Mouse (Mus musculus) embryonic facial prominence, embryonic 14.5 days (tissue): ENCODE measurements around the gene Wnt6. TPM values are rescaled to one million over a fixed set of nuclear protein-coding genes. Genes with fewer than 3 reads are reported as not detected.

ENCODE experiments used
- ATAC-seq: fragments of 200-750 bp; cut with Nextera tagmentation; 2 replicates; pipeline ENCODE4 v1.8.0; 2017; ENCODE audit warnings: low read depth, moderate number of reproducible peaks, moderate TSS enrichment
- DNase-seq: peaks from one replicate; pipeline ENCODE4 v3.0.0-alpha.2; 2015; ENCODE audit warnings: low spot score
- H3K27ac ChIP-seq: fragments of 300-500 bp; sonication (generic); replicated peaks from 2 replicates; pipeline ENCODE4 v1.5.1; 2014; ENCODE audit warnings: low read depth, mild to moderate bottlenecking, low read length, moderate library complexity
- H3K27me3 ChIP-seq: fragments of 300-500 bp; sonication (generic); replicated peaks from 2 replicates; pipeline ENCODE4 v1.6.1; 2014; ENCODE audit warnings: low read length; ENCODE audit not compliant: control insufficient read depth, insufficient read depth
- H3K36me3 ChIP-seq: fragments of 300-500 bp; sonication (generic); 2 replicates; pipeline ENCODE4 v1.6.1; 2014; ENCODE audit warnings: low read length, mixed read lengths; ENCODE audit not compliant: control insufficient read depth, insufficient read depth
- H3K4me1 ChIP-seq: fragments of 300-500 bp; sonication (generic); 2 replicates; pipeline ENCODE4 v1.6.1; 2014; ENCODE audit warnings: antibody characterized with exemption, low read length; ENCODE audit not compliant: control insufficient read depth, insufficient read depth
- H3K4me2 ChIP-seq: fragments of 300-500 bp; sonication (generic); 2 replicates; pipeline ENCODE4 v1.6.1; 2014; ENCODE audit warnings: low read depth, mild to moderate bottlenecking, low read length, moderate library complexity, mixed read lengths
- H3K4me3 ChIP-seq: fragments of 300-500 bp; sonication (generic); 2 replicates; pipeline ENCODE4 v1.5.1; 2014; ENCODE audit warnings: low read depth, mild to moderate bottlenecking, low read length
- H3K9ac ChIP-seq: fragments of 300-500 bp; sonication (generic); 2 replicates; pipeline ENCODE4 v1.6.1; 2014; ENCODE audit warnings: low read depth, mild to moderate bottlenecking, low read length, moderate library complexity, mixed read lengths
- H3K9me3 ChIP-seq: fragments of 300-500 bp; sonication (generic); 2 replicates; pipeline ENCODE4 v1.6.1; 2016; ENCODE audit warnings: low read length; ENCODE audit not compliant: control insufficient read depth
- WGBS: fragments of 180-500 bp; shearing (Covaris S2); extraction: QIAGEN DNeasy Blood & Tissue Kit; methylation state at CpG from one replicate; pipeline ENCODE4 v1.1.7; 2014; 5-methylcytosine and 5-hydroxymethylcytosine counted together
- polyA plus RNA-seq: library from polyadenylated mRNA; unstranded; fragments of >200 nt; fragmentation: Nextera tagmentation; extraction: Ambion mirVana; gene quantifications from 2 replicates; pipeline ENCODE4 v1.2.1, GENCODE M21; 2014

Gene Wnt6
- polyA plus RNA-seq, 1 experiment from 2014 or later = 16.1 TPM

- Histone ChIP-seq H3K4me3 (peak within 1 kb of the TSS; percentile 28), H3K9me3 (no peaks in the 10 kb centered on the region), H3K4me2 (peak within 1 kb of the TSS; percentile 52), H3K27ac (no peak within 1 kb of the TSS), H3K9ac (peak within 1 kb of the TSS; percentile 42; the same call in 1 of the 2 replicates), H3K4me1 (peaks cover 10% of the 10 kb centered on the region), H3K27me3 (no peaks in the 10 kb centered on the region), H3K36me3 (no peaks in the 10 kb centered on the region)
- WGBS = 9% methylated on average over 30 of the region's 30 CpGs
- ATAC-seq (peak; percentile 88), DNase-seq (peak; percentile 78)
Observed at GRCm38 (mm10) chr1:74748643-74749271, 22.9 kb upstream of the Wnt6 start, which contains the start of gene Prkag3. Prkag3 (minus strand) TSS chr1:74749221.

DNA sequence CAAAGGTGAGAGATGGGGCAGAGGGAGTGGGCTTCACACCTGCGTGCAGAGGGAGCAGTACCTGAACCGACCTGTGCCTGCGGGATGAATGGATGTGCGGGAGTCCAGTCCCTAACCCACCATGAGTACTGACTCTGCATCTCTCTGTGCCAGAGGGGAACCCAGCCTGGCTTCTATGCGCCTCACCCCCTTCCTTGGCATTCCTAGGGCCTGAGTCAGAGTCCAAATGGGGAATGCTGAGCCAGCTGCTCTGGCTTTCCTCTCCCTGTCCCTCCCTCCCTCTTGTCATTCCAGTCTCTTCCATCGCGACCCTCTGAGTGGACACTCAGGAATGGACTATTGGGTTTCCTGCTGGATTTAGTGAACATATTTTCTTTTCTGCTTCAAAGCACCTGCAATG lies 22.4 kb upstream of the Wnt6 start:
- WGBS = 61% methylated on average over 7 of the region's 7 CpGs
- H3K4me3 ChIP-seq = peak overlapping the region; percentile 28; the same call in 1 of the 2 replicates

DNA sequence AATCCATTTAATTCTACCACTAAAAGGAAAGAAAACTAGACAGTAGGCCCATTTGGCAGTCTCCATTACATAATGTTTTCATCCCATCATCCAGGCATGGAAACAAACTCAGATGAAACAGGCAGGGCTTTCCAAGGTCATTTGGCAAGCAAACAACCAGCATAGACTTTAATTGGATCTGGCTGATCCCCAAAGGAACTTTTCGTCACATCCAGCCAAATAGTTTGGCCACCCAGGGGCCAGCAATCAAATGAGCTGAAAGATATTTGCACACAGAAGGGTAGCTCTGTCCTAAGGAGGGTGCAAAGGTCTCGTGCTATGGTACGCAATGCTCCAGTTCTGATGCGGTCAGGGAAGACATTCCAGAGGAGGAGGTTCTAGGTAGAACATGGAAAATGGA lies 21.0 kb upstream of the Wnt6 start:
- Histone ChIP-seq H3K4me2 (no peak overlapping the region), H3K4me3 (no peak overlapping the region), H3K27ac (no peak overlapping the region), H3K4me1 (peaks cover 10% of the 10 kb centered on the region), H3K36me3 (no peaks in the 10 kb centered on the region), H3K9me3 (no peaks in the 10 kb centered on the region), H3K9ac (no peak overlapping the region), H3K27me3 (no peaks in the 10 kb centered on the region)
- DNase-seq (no peak), ATAC-seq (no peak)
- 79% methylated on average over 4 of the region's 4 CpGs for WGBS

More for the DNA sequence above, 22.4 kb upstream of the Wnt6 start:
- Histone ChIP-seq H3K27ac (no peak overlapping the region), H3K27me3 (no peaks in the 10 kb centered on the region), H3K4me1 (peaks cover 10% of the 10 kb centered on the region), H3K4me2 (peak overlapping the region; percentile 52), H3K9me3 (no peaks in the 10 kb centered on the region), H3K36me3 (no peaks in the 10 kb centered on the region), H3K9ac (no peak overlapping the region)
- ATAC-seq (peak; percentile 60; the same call in 1 of the 2 replicates), DNase-seq (peak; percentile 68)

DNA sequence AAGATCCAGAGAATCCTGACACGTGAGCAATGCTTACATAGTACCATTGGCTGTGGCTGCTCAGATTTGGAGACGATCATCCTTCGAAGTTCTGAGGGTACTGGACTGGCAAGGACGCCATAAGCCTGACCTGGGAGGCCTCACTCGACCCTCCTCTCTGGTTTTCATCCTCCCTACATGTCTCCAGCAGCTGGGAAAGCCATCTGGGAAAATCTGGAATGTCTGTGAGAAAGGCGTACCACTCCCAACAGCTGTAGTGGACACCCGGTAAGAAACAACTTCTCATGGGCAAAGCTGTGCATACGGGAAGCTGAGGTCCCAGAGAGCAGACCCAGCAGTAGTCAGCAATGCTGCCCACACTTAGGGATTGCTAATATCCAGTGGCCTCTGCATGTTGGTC lies 19.5 kb upstream of the Wnt6 start:
- Histone ChIP-seq H3K27ac (no peak overlapping the region), H3K9ac (no peak overlapping the region), H3K36me3 (no peaks in the 10 kb centered on the region), H3K4me1 (peaks cover 10% of the 10 kb centered on the region), H3K9me3 (no peaks in the 10 kb centered on the region), H3K27me3 (no peaks in the 10 kb centered on the region), H3K4me2 (no peak overlapping the region), H3K4me3 (no peak overlapping the region)
- WGBS = 73% methylated on average over 8 of the region's 8 CpGs
- DNase-seq (no peak), ATAC-seq (no peak)

- H3K9me3 ChIP-seq = no peaks in the 10 kb centered on the region
- no peak overlapping the region for H3K27ac ChIP-seq
- H3K4me1 ChIP-seq = peaks cover 10% of the 10 kb centered on the region
- no peak for ATAC-seq
- no peak for DNase-seq
- no peak overlapping the region for H3K9ac ChIP-seq
- H3K27me3 ChIP-seq = no peaks in the 10 kb centered on the region
- WGBS = 94% methylated on average over 3 of the region's 3 CpGs
- H3K36me3 ChIP-seq = no peaks in the 10 kb centered on the region
- H3K4me3 ChIP-seq = no peak overlapping the region
- no peak overlapping the region for H3K4me2 ChIP-seq
Observed at GRCm38 (mm10) chr1:74752833-74753232, 18.9 kb upstream of the Wnt6 start.

- H3K27me3 ChIP-seq = no peaks in the 10 kb centered on the region
- no peak overlapping the region for H3K4me3 ChIP-seq
- no peak for ATAC-seq
- DNase-seq = no peak
- no peak overlapping the region for H3K4me2 ChIP-seq
- H3K9ac ChIP-seq = no peak overlapping the region
- H3K4me1 ChIP-seq = peaks cover 5% of the 10 kb centered on the region
- H3K27ac ChIP-seq = no peak overlapping the region
- no peaks in the 10 kb centered on the region for H3K36me3 ChIP-seq
- H3K9me3 ChIP-seq = no peaks in the 10 kb centered on the region
- WGBS = 71% methylated on average over 8 of the region's 8 CpGs
Observed at GRCm38 (mm10) chr1:74753266-74753974, 18.3 kb upstream of the Wnt6 start.

DNA sequence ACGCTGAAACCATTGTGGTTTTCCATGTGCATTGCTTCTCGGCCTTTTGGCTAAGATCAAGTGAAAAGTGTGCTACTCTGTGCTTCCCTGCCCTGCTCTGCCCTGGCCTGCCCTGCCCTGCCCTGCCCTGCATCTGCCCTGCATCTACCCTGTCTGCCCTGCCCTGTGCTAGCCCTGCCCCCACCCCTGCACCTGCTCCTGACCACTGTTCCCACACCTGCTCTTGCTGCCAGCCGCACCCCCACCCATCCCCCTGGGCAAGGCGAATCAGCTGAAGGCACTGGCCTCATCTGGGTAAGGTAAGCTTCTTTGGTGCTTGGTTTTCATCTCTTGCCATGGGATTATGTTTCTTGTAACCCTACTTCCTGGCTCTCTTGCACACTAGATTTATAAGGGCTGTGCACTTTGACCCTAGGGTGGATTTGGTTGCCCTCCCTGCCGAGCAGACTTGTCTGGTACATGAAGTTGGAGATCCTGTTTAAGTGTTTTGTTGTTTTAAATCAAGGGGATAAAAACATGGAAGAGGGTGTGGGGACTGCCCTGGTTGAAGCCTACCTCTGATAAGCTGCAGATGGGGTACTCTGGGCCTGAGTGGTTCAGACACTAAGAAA lies 17.4 kb upstream of the Wnt6 start:
- Histone ChIP-seq H3K9me3 (no peaks in the 10 kb centered on the region), H3K36me3 (no peaks in the 10 kb centered on the region), H3K9ac (no peak overlapping the region), H3K4me1 (no peaks in the 10 kb centered on the region; the same call in 1 of the 2 replicates), H3K4me2 (no peak overlapping the region), H3K27me3 (no peaks in the 10 kb centered on the region), H3K4me3 (no peak overlapping the region), H3K27ac (no peak overlapping the region)
- DNase-seq (no peak), ATAC-seq (peak; percentile 85)
- 52% methylated on average over 5 of the region's 5 CpGs for WGBS

GRCm38 (mm10) chr1:74759773-74760172 lies 11.9 kb upstream of the Wnt6 start:
- Histone ChIP-seq H3K27ac (no peak overlapping the region), H3K4me3 (no peak overlapping the region), H3K4me1 (no peaks in the 10 kb centered on the region), H3K9me3 (no peaks in the 10 kb centered on the region), H3K36me3 (no peaks in the 10 kb centered on the region), H3K4me2 (no peak overlapping the region), H3K27me3 (no peaks in the 10 kb centered on the region), H3K9ac (no peak overlapping the region)
- DNase-seq (peak; percentile 78), ATAC-seq (peak; percentile 65; the same call in 1 of the 2 replicates)
- WGBS = 17% methylated on average over 4 of the region's 4 CpGs
